Mouse (Mus musculus): Measurements from ENCODE around the gene Dmc1. TPM values are rescaled to one million over a fixed set of nuclear protein-coding genes. Genes with fewer than 3 reads are reported as not detected.

Gene Dmc1
- polyA plus RNA-seq, 1 experiment from 2014 or later = 0.88 TPM

- H3K36me3 ChIP-seq (ENCODE audit: control insufficient read depth, insufficient read depth, low read length) = peaks cover 10% of the 10 kb centered on the region
Observed at GRCm38 (mm10) chr15:79547289-79547820, 57.6 kb downstream of the Dmc1 start.

GRCm38 (mm10) chr15:79546410-79547288, 58.3 kb downstream of the Dmc1 start, which contains the start of gene Ddx17:
Gene Ddx17 (minus strand): TSS chr15:79546741.
- DNase-seq (ENCODE audit: low spot score) = peak; percentile 98
- ATAC-seq (replicated peaks; ENCODE audit: low FRiP score) = peak; percentile 96
- peak within 1 kb of the TSS; percentile 96 for H3K27ac ChIP-seq (ENCODE audit: low read depth, low read length)
- H3K27me3 ChIP-seq (replicated peaks; ENCODE audit: control insufficient read depth, insufficient read depth, low read length) = peaks cover 8% of the 10 kb centered on the region; the same call in 1 of the 2 replicates
- peak within 1 kb of the TSS; percentile 94 for H3K4me2 ChIP-seq
- peaks cover 17% of the 10 kb centered on the region for H3K4me1 ChIP-seq (replicated peaks; ENCODE audit: control insufficient read depth, insufficient read depth, low read length)
- H3K4me3 ChIP-seq (ENCODE audit: low read depth, low read length) = peak within 1 kb of the TSS; percentile 93
- no peaks in the 10 kb centered on the region for H3K9me3 ChIP-seq (ENCODE audit: control insufficient read depth, low read length)
- peak within 1 kb of the TSS; percentile 99 for H3K9ac ChIP-seq (ENCODE audit: low read depth, low read length)
- WGBS = 2% methylated on average over 84 of the region's 84 CpGs
- peaks cover 14% of the 10 kb centered on the region for H3K36me3 ChIP-seq (ENCODE audit: control insufficient read depth, insufficient read depth, low read length)

More at GRCm38 (mm10) chr15:79547289-79547820, 57.6 kb downstream of the Dmc1 start:
- H3K9me3 ChIP-seq (ENCODE audit: control insufficient read depth, low read length) = no peaks in the 10 kb centered on the region
- H3K27ac ChIP-seq (ENCODE audit: low read depth, low read length) = peak overlapping the region; percentile 96
- H3K4me3 ChIP-seq (ENCODE audit: low read depth, low read length) = peak overlapping the region; percentile 93
- DNase-seq (ENCODE audit: low spot score) (no peak), ATAC-seq (replicated peaks; ENCODE audit: low FRiP score) (0 out of 2 replicates have a peak, but pooled peaks have one; percentile 5)
- H3K4me2 ChIP-seq = peak overlapping the region; percentile 94
- H3K27me3 ChIP-seq (replicated peaks; ENCODE audit: control insufficient read depth, insufficient read depth, low read length) = peaks cover 8% of the 10 kb centered on the region; the same call in 1 of the 2 replicates
- WGBS = 80% methylated on average over 17 of the region's 17 CpGs
- H3K4me1 ChIP-seq (replicated peaks; ENCODE audit: control insufficient read depth, insufficient read depth, low read length) = peaks cover 17% of the 10 kb centered on the region
- peak overlapping the region; percentile 99 for H3K9ac ChIP-seq (ENCODE audit: low read depth, low read length)

- no peak for DNase-seq (ENCODE audit: low spot score)
- ATAC-seq (replicated peaks; ENCODE audit: low FRiP score) = peak; percentile 66
Observed at GRCm38 (mm10) chr15:79545921-79546399, 58.9 kb downstream of the Dmc1 start.

GRCm38 (mm10) chr15:79545496-79545895, 59.4 kb downstream of the Dmc1 start:
- no peak for ATAC-seq (replicated peaks; ENCODE audit: low FRiP score)
- 5% methylated on average over 3 of the region's 3 CpGs for WGBS
- 0 out of 2 replicates have a peak, but pooled peaks cover 3% of the 10 kb centered on the region for H3K27me3 ChIP-seq (replicated peaks; ENCODE audit: control insufficient read depth, insufficient read depth, low read length)
- H3K9ac ChIP-seq (ENCODE audit: low read depth, low read length) = peak overlapping the region; percentile 99
- H3K27ac ChIP-seq (ENCODE audit: low read depth, low read length) = peak overlapping the region; percentile 96
- peak overlapping the region; percentile 94 for H3K4me2 ChIP-seq
- H3K9me3 ChIP-seq (ENCODE audit: control insufficient read depth, low read length) = no peaks in the 10 kb centered on the region
- no peak for DNase-seq (ENCODE audit: low spot score)
- peaks cover 17% of the 10 kb centered on the region for H3K4me1 ChIP-seq (replicated peaks; ENCODE audit: control insufficient read depth, insufficient read depth, low read length)
- H3K4me3 ChIP-seq (ENCODE audit: low read depth, low read length) = peak overlapping the region; percentile 93
- peaks cover 23% of the 10 kb centered on the region for H3K36me3 ChIP-seq (ENCODE audit: control insufficient read depth, insufficient read depth, low read length)

More at GRCm38 (mm10) chr15:79545921-79546399, 58.9 kb downstream of the Dmc1 start:
- WGBS = under 1% methylated on average over 52 of the region's 52 CpGs
- H3K9ac ChIP-seq (ENCODE audit: low read depth, low read length) = peak overlapping the region; percentile 99
- H3K27ac ChIP-seq (ENCODE audit: low read depth, low read length) = peak overlapping the region; percentile 96
- H3K4me1 ChIP-seq (replicated peaks; ENCODE audit: control insufficient read depth, insufficient read depth, low read length) = peaks cover 17% of the 10 kb centered on the region
- H3K9me3 ChIP-seq (ENCODE audit: control insufficient read depth, low read length) = no peaks in the 10 kb centered on the region
- H3K27me3 ChIP-seq (replicated peaks; ENCODE audit: control insufficient read depth, insufficient read depth, low read length) = peaks cover 5% of the 10 kb centered on the region; the same call in 1 of the 2 replicates
- H3K36me3 ChIP-seq (ENCODE audit: control insufficient read depth, insufficient read depth, low read length) = peaks cover 18% of the 10 kb centered on the region
- H3K4me3 ChIP-seq (ENCODE audit: low read depth, low read length) = peak overlapping the region; percentile 93
- H3K4me2 ChIP-seq = peak overlapping the region; percentile 94

GRCm38 (mm10) chr15:79543968-79544367, 60.9 kb downstream of the Dmc1 start:
- peaks cover 35% of the 10 kb centered on the region for H3K36me3 ChIP-seq (ENCODE audit: control insufficient read depth, insufficient read depth, low read length)
- peak overlapping the region; percentile 93; the same call in 1 of the 2 replicates for H3K4me3 ChIP-seq (ENCODE audit: low read depth, low read length)
- H3K4me2 ChIP-seq = peak overlapping the region; percentile 94
- H3K4me1 ChIP-seq (replicated peaks; ENCODE audit: control insufficient read depth, insufficient read depth, low read length) = peaks cover 17% of the 10 kb centered on the region
- no peak overlapping the region for H3K27ac ChIP-seq (ENCODE audit: low read depth, low read length)
- no peaks in the 10 kb centered on the region for H3K27me3 ChIP-seq (replicated peaks; ENCODE audit: control insufficient read depth, insufficient read depth, low read length)
- ATAC-seq (replicated peaks; ENCODE audit: low FRiP score) (no peak), DNase-seq (ENCODE audit: low spot score) (no peak)
- no peaks in the 10 kb centered on the region for H3K9me3 ChIP-seq (ENCODE audit: control insufficient read depth, low read length)
- peak overlapping the region; percentile 39 for H3K9ac ChIP-seq (ENCODE audit: low read depth, low read length)
- 93% methylated on average over 3 of the region's 3 CpGs for WGBS

GRCm38 (mm10) chr15:79533796-79534195, 71.1 kb downstream of the Dmc1 start:
- Histone ChIP-seq H3K36me3 (ENCODE audit: control insufficient read depth, insufficient read depth, low read length) (peaks cover 87% of the 10 kb centered on the region), H3K9ac (ENCODE audit: low read depth, low read length) (no peak overlapping the region), H3K9me3 (ENCODE audit: control insufficient read depth, low read length) (no peaks in the 10 kb centered on the region), H3K4me2 (no peak overlapping the region), H3K4me1 (replicated peaks; ENCODE audit: control insufficient read depth, insufficient read depth, low read length) (no peaks in the 10 kb centered on the region), H3K27me3 (replicated peaks; ENCODE audit: control insufficient read depth, insufficient read depth, low read length) (no peaks in the 10 kb centered on the region), H3K27ac (ENCODE audit: low read depth, low read length) (no peak overlapping the region), H3K4me3 (ENCODE audit: low read depth, low read length) (no peak overlapping the region)
- ATAC-seq (replicated peaks; ENCODE audit: low FRiP score) (no peak), DNase-seq (ENCODE audit: low spot score) (no peak)
- WGBS = 90% methylated on average over 3 of the region's 3 CpGs

GRCm38 (mm10) chr15:79529935-79530334, 75.0 kb downstream of the Dmc1 start:
- DNase-seq (ENCODE audit: low spot score) (no peak), ATAC-seq (replicated peaks; ENCODE audit: low FRiP score) (no peak)
- Histone ChIP-seq H3K4me1 (replicated peaks; ENCODE audit: control insufficient read depth, insufficient read depth, low read length) (no peaks in the 10 kb centered on the region), H3K4me2 (no peak overlapping the region), H3K27ac (ENCODE audit: low read depth, low read length) (no peak overlapping the region), H3K27me3 (replicated peaks; ENCODE audit: control insufficient read depth, insufficient read depth, low read length) (no peaks in the 10 kb centered on the region), H3K4me3 (ENCODE audit: low read depth, low read length) (no peak overlapping the region), H3K9ac (ENCODE audit: low read depth, low read length) (no peak overlapping the region), H3K36me3 (ENCODE audit: control insufficient read depth, insufficient read depth, low read length) (peaks cover 63% of the 10 kb centered on the region), H3K9me3 (ENCODE audit: control insufficient read depth, low read length) (no peaks in the 10 kb centered on the region)
- 84% methylated on average over 7 of the region's 7 CpGs for WGBS

GRCm38 (mm10) chr15:79527991-79528639, 76.8 kb downstream of the Dmc1 start:
- 78% methylated on average over 5 of the region's 5 CpGs for WGBS

More at GRCm38 (mm10) chr15:79527991-79528639, 76.8 kb downstream of the Dmc1 start:
- Histone ChIP-seq H3K4me2 (no peak overlapping the region), H3K4me1 (replicated peaks; ENCODE audit: control insufficient read depth, insufficient read depth, low read length) (no peaks in the 10 kb centered on the region), H3K27me3 (replicated peaks; ENCODE audit: control insufficient read depth, insufficient read depth, low read length) (no peaks in the 10 kb centered on the region), H3K27ac (ENCODE audit: low read depth, low read length) (no peak overlapping the region), H3K4me3 (ENCODE audit: low read depth, low read length) (no peak overlapping the region), H3K9ac (ENCODE audit: low read depth, low read length) (no peak overlapping the region), H3K36me3 (ENCODE audit: control insufficient read depth, insufficient read depth, low read length) (peaks cover 46% of the 10 kb centered on the region), H3K9me3 (ENCODE audit: control insufficient read depth, low read length) (no peaks in the 10 kb centered on the region)
- ATAC-seq (replicated peaks; ENCODE audit: low FRiP score) (no peak), DNase-seq (ENCODE audit: low spot score) (no peak)
